Mouse (Mus musculus) CH12.LX (cell line): ENCODE measurements at regions not wholly inside any gene's neighbourhood (a gene's known extent, or its start where the extent isn't known, plus 50 kb on each side); places are given as distances from the start of the nearest gene placed in this dataset.

Source experiments
- CHD2 ChIP-seq: IDR thresholded peaks from 2 replicates; pipeline ENCODE4 v1.6.1; 2011; ENCODE audit warnings: low read length, improper control_type of control experiment
- CTCF ChIP-seq, 2 experiments: IDR thresholded peaks in 1 of 2; conservative IDR thresholded peaks in 1 of 2; 2 replicates each; pipeline ENCODE4 v1.5.1; 2011 to 2012; ENCODE audit warnings: low read depth in 2 of 2, low read length in 2 of 2, improper control_type of control experiment in 1 of 2, inconsistent platforms in 1 of 2, mild to moderate bottlenecking in 1 of 2, moderate library complexity in 1 of 2
- EP300 ChIP-seq: IDR thresholded peaks from 2 replicates; pipeline ENCODE4 v1.6.1; 2011; ENCODE audit warnings: low read length, improper control_type of control experiment
- ETS1 ChIP-seq: conservative IDR thresholded peaks from 2 replicates; pipeline ENCODE4 v1.6.1; 2012; ENCODE audit warnings: low read depth, mild to moderate bottlenecking, inconsistent platforms, low read length, improper control_type of control experiment, moderate library complexity
- HCFC1 ChIP-seq: IDR thresholded peaks from 2 replicates; pipeline ENCODE4 v1.6.1; 2012; ENCODE audit warnings: low read depth, mild to moderate bottlenecking, inconsistent platforms, low read length, improper control_type of control experiment
- IRF4 ChIP-seq: IDR thresholded peaks from 2 replicates; pipeline ENCODE4 v1.6.1; 2014; ENCODE audit warnings: low read depth, mild to moderate bottlenecking, inconsistent platforms, low read length, improper control_type of control experiment
- JUND ChIP-seq: conservative IDR thresholded peaks from 2 replicates; pipeline ENCODE4 v1.6.1; 2011; ENCODE audit warnings: low read depth, low read length, improper control_type of control experiment
- MAFK ChIP-seq: IDR thresholded peaks from 2 replicates; pipeline ENCODE4 v1.6.1; 2011; ENCODE audit warnings: low read length, improper control_type of control experiment; ENCODE audit not compliant: insufficient replicate concordance
- NELFE ChIP-seq: IDR thresholded peaks from 2 replicates; pipeline ENCODE4 v1.6.1; 2011; ENCODE audit warnings: low read depth, low read length, improper control_type of control experiment
- PAX5 ChIP-seq: IDR thresholded peaks from 2 replicates; pipeline ENCODE4 v1.6.1; 2012; ENCODE audit warnings: low read length, inconsistent platforms, mixed read lengths
- POLR2A ChIP-seq: IDR thresholded peaks from 2 replicates; pipeline ENCODE4 v1.6.1; 2011; ENCODE audit warnings: low read depth, mild to moderate bottlenecking, improper control_type of control experiment, low read length
- USF2 ChIP-seq: conservative IDR thresholded peaks from 2 replicates; pipeline ENCODE4 v1.6.1; 2011; ENCODE audit warnings: low read depth, low read length, improper control_type of control experiment
- ZKSCAN1 ChIP-seq: IDR thresholded peaks from 2 replicates; pipeline ENCODE4 v1.6.1; 2012; ENCODE audit warnings: low read depth, inconsistent platforms, low read length, improper control_type of control experiment, borderline replicate concordance
- ZNF384 ChIP-seq: IDR thresholded peaks from 2 replicates; pipeline ENCODE4 v1.6.1; 2012; ENCODE audit warnings: low read depth, low read length, improper control_type of control experiment, inconsistent platforms

- TF ChIP-seq CTCF (conservative IDR thresholded peaks at IDR 0.05 in 1 of 2, IDR thresholded peaks at IDR 0.05 in 1 of 2; ENCODE audit: low read depth in 2 of 2, low read length in 2 of 2) = no peak
- no peak for TF ChIP-seq ZNF384
- no peak for TF ChIP-seq JUND
- TF ChIP-seq IRF4 = no peak
- TF ChIP-seq EP300 = no peak
- no peak for TF ChIP-seq NELFE
- TF ChIP-seq POLR2A = no peak
- no peak for TF ChIP-seq HCFC1
- TF ChIP-seq CHD2 = no peak
- no peak for TF ChIP-seq PAX5
- TF ChIP-seq USF2 = no peak
- no peak for TF ChIP-seq ETS1
- TF ChIP-seq MAFK = no peak
- no peak for TF ChIP-seq ZKSCAN1
These were observed 148.1 kb upstream of the Nr2f2 start for GRCm38 (mm10) chr7:70514666-70515065.
